Mouse (Mus musculus): ENCODE results near the gene Reln. TPM values are rescaled to one million over a fixed set of nuclear protein-coding genes. Genes with fewer than 3 reads are reported as not detected.

Gene Reln
- polyA plus RNA-seq, 1 experiment from 2014 or later, result 3.8 TPM

GRCm38 (mm10) chr5:21900891-21901290 is 443.6 kb downstream of the Reln start:
- no peak overlapping the region for H3K9ac ChIP-seq
- H3K36me3 ChIP-seq, result no peaks in the 10 kb centered on the region
- H3K4me3 ChIP-seq, result no peak overlapping the region
- no peak overlapping the region for H3K4me2 ChIP-seq
- 66% methylated on average over 6 of the region's 6 CpGs for WGBS
- no peaks in the 10 kb centered on the region for H3K9me3 ChIP-seq
- H3K27ac ChIP-seq, result no peak overlapping the region
- ATAC-seq (ENCODE audit: insufficient number of reproducible peaks, low FRiP score, low TSS enrichment, low read depth), result no peak
- H3K27me3 ChIP-seq, result no peaks in the 10 kb centered on the region
- H3K4me1 ChIP-seq, result no peaks in the 10 kb centered on the region

- Histone ChIP-seq H3K27ac (no peak overlapping the region), H3K4me1 (no peaks in the 10 kb centered on the region), H3K4me2 (no peak overlapping the region), H3K9me3 (no peaks in the 10 kb centered on the region), H3K9ac (no peak overlapping the region), H3K4me3 (no peak overlapping the region), H3K36me3 (no peaks in the 10 kb centered on the region), H3K27me3 (no peaks in the 10 kb centered on the region)
- no peak for ATAC-seq (ENCODE audit: insufficient number of reproducible peaks, low FRiP score, low TSS enrichment, low read depth)
- WGBS, result 86% methylated on average over 6 of the region's 6 CpGs
Observed at GRCm38 (mm10) chr5:21898875-21899274, 445.6 kb downstream of the Reln start.

- H3K27ac ChIP-seq, result no peak overlapping the region
- no peaks in the 10 kb centered on the region for H3K9me3 ChIP-seq
- H3K4me1 ChIP-seq, result no peaks in the 10 kb centered on the region
- WGBS, result 69% methylated on average over 14 of the region's 14 CpGs
- no peak for ATAC-seq (ENCODE audit: insufficient number of reproducible peaks, low FRiP score, low TSS enrichment, low read depth)
- H3K36me3 ChIP-seq, result no peaks in the 10 kb centered on the region
- H3K9ac ChIP-seq, result no peak overlapping the region
- H3K27me3 ChIP-seq, result no peaks in the 10 kb centered on the region
- H3K4me2 ChIP-seq, result no peak overlapping the region
- no peak overlapping the region for H3K4me3 ChIP-seq
Observed at GRCm38 (mm10) chr5:21896586-21896985, 447.9 kb downstream of the Reln start.

DNA sequence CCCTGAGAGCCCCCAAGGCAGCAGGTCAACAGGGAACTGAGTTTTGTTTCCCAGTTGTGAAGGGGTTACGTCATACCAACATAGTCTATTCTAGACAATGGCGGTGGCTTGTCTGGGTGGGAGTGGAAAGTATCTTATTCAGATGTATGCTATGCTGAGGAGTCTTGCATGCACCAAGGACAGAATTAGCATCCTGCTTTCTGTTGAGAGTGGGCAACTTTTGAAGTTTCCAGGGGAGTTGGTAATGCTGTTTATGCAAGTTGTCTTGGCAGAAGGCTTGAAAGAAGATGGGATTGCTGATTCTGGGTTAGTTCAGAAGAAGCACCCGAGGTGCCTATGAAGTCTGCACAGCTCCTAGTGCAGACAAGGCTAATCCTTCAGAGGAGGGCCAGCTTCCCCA is 450.3 kb downstream of the Reln start:
- no peak overlapping the region for H3K9ac ChIP-seq
- no peaks in the 10 kb centered on the region for H3K4me1 ChIP-seq
- no peaks in the 10 kb centered on the region for H3K36me3 ChIP-seq
- ATAC-seq (ENCODE audit: insufficient number of reproducible peaks, low FRiP score, low TSS enrichment, low read depth), result no peak
- no peaks in the 10 kb centered on the region for H3K27me3 ChIP-seq
- WGBS, result 81% methylated on average over 3 of the region's 3 CpGs
- no peak overlapping the region for H3K27ac ChIP-seq
- no peak overlapping the region for H3K4me2 ChIP-seq
- H3K4me3 ChIP-seq, result no peak overlapping the region
- H3K9me3 ChIP-seq, result no peaks in the 10 kb centered on the region

DNA sequence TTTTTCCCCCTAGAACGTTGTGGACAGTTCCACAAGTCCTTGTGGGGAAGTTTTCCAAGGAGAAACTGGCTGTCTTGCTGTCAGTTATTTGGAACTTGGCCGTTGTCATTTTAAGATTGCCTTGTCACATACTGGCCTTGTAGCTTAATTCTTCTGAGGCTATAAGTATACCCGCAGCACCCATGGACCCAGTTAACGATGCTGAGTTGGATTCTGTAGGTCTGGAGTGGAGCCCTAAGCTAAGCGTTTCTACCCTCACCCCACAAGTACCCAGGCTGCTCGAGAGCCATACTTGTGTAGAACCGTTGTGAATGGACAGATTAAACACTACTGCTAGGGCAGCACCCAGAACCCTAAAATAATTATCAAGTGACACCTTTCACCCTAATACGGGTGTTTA is 477.8 kb downstream of the Reln start:
- no peak for ATAC-seq (ENCODE audit: insufficient number of reproducible peaks, low FRiP score, low TSS enrichment, low read depth)
- WGBS, result 54% methylated on average over 8 of the region's 8 CpGs
- Histone ChIP-seq H3K4me2 (no peak overlapping the region), H3K9ac (no peak overlapping the region), H3K27me3 (no peaks in the 10 kb centered on the region), H3K4me3 (no peak overlapping the region), H3K9me3 (no peaks in the 10 kb centered on the region), H3K4me1 (peaks cover 7% of the 10 kb centered on the region), H3K27ac (no peak overlapping the region), H3K36me3 (no peaks in the 10 kb centered on the region)

DNA sequence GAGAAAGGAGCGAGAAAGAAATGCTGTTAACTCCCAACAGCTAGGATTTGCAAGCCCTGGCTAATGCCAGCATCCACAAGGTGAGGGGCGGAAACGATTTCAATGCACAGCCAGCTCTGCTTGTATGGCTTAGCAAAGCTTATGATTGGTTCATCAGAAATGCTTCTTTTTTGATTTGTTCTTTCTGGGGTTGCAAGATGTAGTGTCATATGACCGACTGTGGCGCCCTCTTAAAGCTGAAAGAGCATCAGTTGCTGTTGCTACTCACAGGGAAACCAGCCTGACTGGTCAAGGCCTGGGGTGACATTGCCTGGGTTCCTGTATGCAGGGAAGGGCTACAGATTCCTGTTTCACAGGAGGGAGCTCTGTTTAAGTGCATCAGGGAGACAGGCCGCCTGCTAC is 478.2 kb downstream of the Reln start:
- Histone ChIP-seq H3K36me3 (no peaks in the 10 kb centered on the region), H3K4me2 (peak overlapping the region; percentile 44; the same call in 1 of the 2 replicates), H3K27me3 (no peaks in the 10 kb centered on the region), H3K4me1 (peaks cover 7% of the 10 kb centered on the region), H3K9me3 (no peaks in the 10 kb centered on the region), H3K4me3 (peak overlapping the region; percentile 14; the same call in 1 of the 2 replicates), H3K27ac (no peak overlapping the region), H3K9ac (no peak overlapping the region)
- 6% methylated on average over 6 of the region's 6 CpGs for WGBS
- no peak for ATAC-seq (ENCODE audit: insufficient number of reproducible peaks, low FRiP score, low TSS enrichment, low read depth)

DNA sequence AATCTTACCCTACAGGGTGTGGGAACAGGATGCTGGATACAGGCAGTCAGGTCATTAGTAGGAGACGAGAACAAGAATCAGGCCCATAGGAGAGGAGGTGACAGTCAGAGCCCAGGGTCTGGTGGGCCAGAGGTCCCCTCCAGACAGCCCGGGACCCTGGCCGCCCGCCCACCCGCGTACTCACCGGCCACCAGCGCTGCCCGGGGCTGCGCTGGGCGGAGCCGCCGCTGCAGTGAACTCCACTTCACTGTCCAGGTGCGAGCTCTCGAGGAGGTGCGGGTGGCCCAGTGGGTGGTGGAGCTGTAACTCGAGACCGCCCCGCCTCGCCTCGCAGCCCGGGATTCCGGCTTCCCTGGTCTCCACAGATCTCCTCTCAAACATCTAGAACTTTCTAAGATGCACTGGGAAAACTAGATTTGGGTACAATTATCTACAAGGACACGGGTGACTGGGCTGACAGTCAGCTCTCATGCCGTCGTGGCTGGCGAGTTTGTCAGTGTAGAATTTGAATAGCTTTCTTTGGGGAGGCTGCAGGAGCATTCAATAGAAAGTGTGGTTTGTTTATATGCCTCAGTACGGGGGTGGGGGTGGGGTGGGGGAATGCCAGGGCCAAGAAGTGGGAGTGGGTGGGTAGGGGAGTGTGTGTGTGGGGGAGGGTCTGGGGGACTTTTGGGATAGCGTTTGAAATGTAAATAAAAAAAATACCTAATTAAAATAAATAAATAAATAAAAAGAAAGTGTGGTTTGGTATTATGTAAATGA is 479.0 kb downstream of the Reln start, which contains the start of gene Slc26a5:
Gene Slc26a5 (minus strand): TSS at position 259 of the 762 bp plus-strand sequence.
- Histone ChIP-seq H3K9ac (no peak within 1 kb of the TSS), H3K9me3 (no peaks in the 10 kb centered on the region)

DNA sequence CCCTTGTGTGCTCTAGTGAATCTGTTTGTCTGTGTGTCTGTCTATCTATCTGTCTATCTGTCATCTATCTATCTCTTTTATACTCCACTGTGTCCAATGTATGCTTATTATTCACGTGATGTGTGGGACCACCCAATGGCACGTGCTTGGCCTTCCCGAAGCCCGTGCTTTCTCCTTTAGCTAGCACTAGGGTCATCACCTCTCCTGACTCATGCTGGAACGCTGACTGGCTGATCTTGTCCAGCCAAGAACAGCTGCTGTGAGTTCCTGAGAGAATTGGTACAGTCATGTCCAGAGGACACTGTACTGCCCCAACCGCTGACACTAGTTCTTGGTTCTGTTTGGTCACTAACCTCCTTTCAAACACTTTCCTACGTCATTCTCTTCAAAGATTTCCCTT is 485.8 kb downstream of the Reln start:
- H3K36me3 ChIP-seq, result no peaks in the 10 kb centered on the region
- no peak overlapping the region for H3K4me3 ChIP-seq
- no peaks in the 10 kb centered on the region for H3K9me3 ChIP-seq
- ATAC-seq (ENCODE audit: insufficient number of reproducible peaks, low FRiP score, low TSS enrichment, low read depth), result no peak
- H3K9ac ChIP-seq, result no peak overlapping the region
- no peak overlapping the region for H3K27ac ChIP-seq
- no peaks in the 10 kb centered on the region for H3K27me3 ChIP-seq
- 85% methylated on average over 7 of the region's 7 CpGs for WGBS
- H3K4me1 ChIP-seq, result no peaks in the 10 kb centered on the region
- no peak overlapping the region for H3K4me2 ChIP-seq

More for the DNA sequence above, 479.0 kb downstream of the Reln start, which contains the start of gene Slc26a5:
- Histone ChIP-seq H3K27me3 (no peaks in the 10 kb centered on the region), H3K4me1 (peaks cover 7% of the 10 kb centered on the region), H3K4me3 (peak within 1 kb of the TSS; percentile 19), H3K4me2 (peak within 1 kb of the TSS; percentile 44), H3K36me3 (no peaks in the 10 kb centered on the region), H3K27ac (no peak within 1 kb of the TSS)
- no peak for ATAC-seq (ENCODE audit: insufficient number of reproducible peaks, low FRiP score, low TSS enrichment, low read depth)
- 2% methylated on average over 29 of the region's 29 CpGs for WGBS

DNA sequence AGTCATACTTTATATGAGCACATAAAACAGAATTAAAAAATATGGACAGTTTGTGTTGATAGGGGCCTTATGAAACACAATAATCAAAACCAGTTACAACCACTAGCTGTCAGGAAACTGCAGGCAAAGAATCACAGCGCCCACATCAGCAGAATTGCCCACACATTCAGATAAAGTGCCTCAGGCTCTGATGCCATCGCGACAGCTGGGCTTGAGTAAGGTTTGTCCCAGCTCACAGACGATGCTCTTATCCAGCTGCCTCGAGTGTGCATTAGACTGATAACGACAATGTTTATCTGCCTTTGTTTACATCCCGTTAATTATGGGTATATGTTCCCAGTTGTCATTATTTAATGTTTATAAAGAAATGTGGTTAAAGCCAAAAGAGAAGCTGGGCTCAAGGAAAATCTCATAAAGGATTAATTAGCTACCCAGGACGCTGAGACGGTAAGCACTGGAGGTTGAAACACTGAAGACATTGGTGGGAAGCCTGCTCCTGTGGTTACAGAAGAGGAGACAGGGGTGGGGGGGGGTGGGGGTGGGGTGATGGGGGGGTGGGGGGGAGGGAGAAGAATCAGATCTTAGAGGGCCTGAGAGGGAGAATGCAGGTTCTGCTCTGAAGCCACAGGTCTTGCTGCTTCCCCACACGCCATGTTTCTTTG is 492.7 kb downstream of the Reln start:
- H3K4me1 ChIP-seq, result no peaks in the 10 kb centered on the region
- no peaks in the 10 kb centered on the region for H3K27me3 ChIP-seq
- H3K36me3 ChIP-seq, result no peaks in the 10 kb centered on the region
- no peak for ATAC-seq (ENCODE audit: insufficient number of reproducible peaks, low FRiP score, low TSS enrichment, low read depth)
- no peaks in the 10 kb centered on the region for H3K9me3 ChIP-seq
- no peak overlapping the region for H3K9ac ChIP-seq
- H3K27ac ChIP-seq, result no peak overlapping the region
- no peak overlapping the region for H3K4me2 ChIP-seq
- H3K4me3 ChIP-seq, result no peak overlapping the region
- WGBS, result 48% methylated on average over 10 of the region's 10 CpGs

DNA sequence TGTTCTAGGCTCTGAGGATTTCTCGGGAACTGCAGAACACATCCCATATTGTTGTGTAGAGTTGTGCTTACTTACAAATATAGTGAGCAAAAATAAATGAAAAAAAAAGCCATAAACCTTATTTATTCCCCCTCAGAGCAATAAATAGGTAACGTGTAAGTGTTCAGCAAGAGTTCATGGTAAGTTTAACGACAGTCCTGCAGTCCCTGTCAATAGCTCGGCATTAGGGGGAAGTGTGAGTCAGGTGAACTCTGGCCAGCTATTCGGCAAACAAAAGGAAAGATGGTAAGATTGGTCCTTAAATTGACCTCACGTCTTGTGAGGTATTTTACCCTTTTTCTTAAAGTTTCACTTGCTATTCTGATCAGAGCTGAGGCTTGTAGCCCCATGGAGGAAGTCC is 497.1 kb downstream of the Reln start:
- WGBS, result 47% methylated on average over 6 of the region's 6 CpGs
- Histone ChIP-seq H3K4me1 (no peaks in the 10 kb centered on the region), H3K9ac (no peak overlapping the region), H3K9me3 (no peaks in the 10 kb centered on the region), H3K4me2 (no peak overlapping the region), H3K27me3 (no peaks in the 10 kb centered on the region), H3K36me3 (no peaks in the 10 kb centered on the region), H3K4me3 (no peak overlapping the region), H3K27ac (no peak overlapping the region)
- no peak for ATAC-seq (ENCODE audit: insufficient number of reproducible peaks, low FRiP score, low TSS enrichment, low read depth)

DNA sequence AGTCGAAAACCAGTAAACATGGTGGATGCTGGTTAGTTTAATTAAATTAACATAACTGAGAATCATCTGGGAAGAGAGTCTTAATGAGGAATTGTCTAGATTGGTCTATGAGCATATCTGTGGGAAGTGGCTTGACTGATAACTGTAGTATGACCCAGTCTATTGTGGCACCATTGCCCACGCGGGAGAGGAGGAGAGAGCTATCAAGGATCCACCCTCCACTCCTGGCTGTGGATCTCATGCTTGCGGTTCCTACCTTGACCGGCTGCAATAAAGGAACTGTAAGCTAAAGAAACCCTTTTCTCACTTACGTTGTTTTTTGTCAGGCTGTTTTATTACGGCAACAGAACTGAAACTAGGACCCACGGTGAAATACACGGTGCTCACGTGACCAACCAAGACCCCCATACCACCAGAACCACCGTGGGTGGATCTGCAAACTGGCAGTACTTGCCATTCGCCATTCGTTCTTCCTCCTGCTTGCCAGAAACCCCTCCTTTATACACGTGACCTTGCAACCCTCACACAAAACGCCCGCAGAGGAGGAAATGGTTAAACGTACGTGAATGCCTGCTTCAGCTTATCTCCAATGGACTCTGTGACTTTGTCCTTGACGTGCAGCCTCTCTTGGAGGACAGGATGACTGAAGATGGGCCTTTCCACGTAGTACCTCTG is 497.7 kb downstream of the Reln start:
- WGBS, result 80% methylated on average over 20 of the region's 20 CpGs
- Histone ChIP-seq H3K9ac (no peak overlapping the region), H3K4me1 (no peaks in the 10 kb centered on the region), H3K4me2 (no peak overlapping the region), H3K27ac (no peak overlapping the region), H3K4me3 (no peak overlapping the region), H3K9me3 (no peaks in the 10 kb centered on the region), H3K36me3 (no peaks in the 10 kb centered on the region), H3K27me3 (no peaks in the 10 kb centered on the region)
- ATAC-seq (ENCODE audit: insufficient number of reproducible peaks, low FRiP score, low TSS enrichment, low read depth), result no peak

GRCm38 (mm10) chr5:21844676-21845075 is 499.8 kb downstream of the Reln start:
- 73% methylated on average over 4 of the region's 4 CpGs for WGBS
- no peaks in the 10 kb centered on the region for H3K36me3 ChIP-seq
- no peak overlapping the region for H3K4me3 ChIP-seq
- no peaks in the 10 kb centered on the region for H3K4me1 ChIP-seq
- no peaks in the 10 kb centered on the region for H3K27me3 ChIP-seq
- H3K9me3 ChIP-seq, result no peaks in the 10 kb centered on the region
- H3K4me2 ChIP-seq, result no peak overlapping the region
- no peak for ATAC-seq (ENCODE audit: insufficient number of reproducible peaks, low FRiP score, low TSS enrichment, low read depth)
- no peak overlapping the region for H3K27ac ChIP-seq
- H3K9ac ChIP-seq, result no peak overlapping the region

All from limb, embryonic 15.5 days (tissue).